Mouse (Mus musculus) liver, embryonic 14.5 days (tissue): ENCODE results near the gene Parg.

Experiments used
- CTCF ChIP-seq: IDR thresholded peaks from 2 replicates; pipeline ENCODE4 v1.5.1; 2016; ENCODE audit warnings: antibody characterized with exemption, low read depth, control low read depth
- EP300 ChIP-seq: IDR thresholded peaks from 2 replicates; pipeline ENCODE4 v1.6.1; 2016; ENCODE audit warnings: antibody characterized with exemption, low read depth

- peak; percentile 49 for TF ChIP-seq EP300
- no peak for TF ChIP-seq CTCF
These were observed 34.4 kb upstream of the Parg start for GRCm38 (mm10) chr14:32167326-32167725.
